Mouse (Mus musculus) right cerebral cortex, adult 2 months (tissue): ENCODE measurements around the gene Rac3.

ENCODE experiments used
- DNase-seq, 2 experiments: peaks; one replicate each; pipeline ENCODE4 v3.0.0; 2021 to 2022; ENCODE audit warnings: low spot score in 2 of 2

Gene Rac3

DNA sequence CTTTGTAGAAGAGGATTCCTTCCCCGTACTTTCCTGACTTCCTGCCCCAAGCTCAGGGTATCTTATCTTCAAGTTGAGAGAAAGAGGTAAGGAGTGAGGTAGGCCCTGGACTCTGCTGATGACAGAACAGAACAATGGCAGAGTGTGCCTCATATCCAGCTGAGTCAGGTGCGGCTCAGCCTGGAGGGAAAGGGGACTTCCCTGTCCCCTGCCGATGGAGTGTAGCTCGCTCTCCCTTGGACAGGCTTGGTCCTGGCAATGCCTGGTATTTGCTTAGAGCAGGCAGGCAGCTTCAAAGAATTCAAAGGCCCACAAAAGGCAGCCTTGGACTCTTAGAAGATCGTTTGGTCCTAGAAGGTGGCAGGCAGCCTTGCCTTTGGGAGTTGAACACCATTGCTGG, 15.2 kb upstream of the Rac3 start:
- DNase-seq: no peak

DNA sequence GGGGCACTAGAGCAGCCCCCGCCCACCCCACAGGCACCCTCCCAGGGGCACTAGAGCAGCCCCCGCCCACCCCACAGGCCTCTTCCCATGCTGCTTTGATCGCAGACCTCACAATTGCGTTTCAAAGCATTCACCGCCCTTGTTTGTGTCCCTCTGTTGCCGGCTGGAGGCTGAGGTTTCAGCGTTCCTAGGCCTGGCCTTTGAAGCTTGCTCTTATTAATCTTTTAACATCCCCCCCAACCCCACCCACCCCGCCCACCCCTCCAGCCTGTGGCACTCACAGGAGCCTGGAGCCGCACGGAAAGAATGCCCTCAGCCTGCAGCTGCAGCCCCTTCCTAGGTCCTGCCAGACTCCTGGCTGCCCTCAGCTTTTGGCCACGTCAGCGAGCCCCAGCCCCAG, 14.0 kb upstream of the Rac3 start:
- DNase-seq: no peak

DNA sequence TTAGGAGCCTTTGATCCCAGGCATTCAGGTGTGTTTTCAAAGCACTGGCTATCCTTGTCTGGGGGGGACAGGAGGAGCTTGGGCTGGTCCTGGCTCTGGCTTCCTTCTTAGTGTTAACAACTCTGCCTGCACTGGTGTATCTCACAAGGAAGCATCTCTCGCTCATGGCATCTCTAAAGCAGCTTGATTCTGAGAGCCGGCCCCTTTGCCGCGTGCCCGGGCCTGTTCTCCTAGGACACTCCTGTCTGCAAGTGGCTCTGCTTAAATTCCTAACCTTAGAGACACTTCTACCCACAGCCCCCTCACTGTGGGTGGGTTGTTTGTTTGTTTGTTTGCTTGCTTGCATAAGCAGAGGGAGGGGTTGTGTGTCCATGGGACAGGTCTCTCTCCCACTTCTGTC, 13.3 kb upstream of the Rac3 start:
- DNase-seq: no peak

DNA sequence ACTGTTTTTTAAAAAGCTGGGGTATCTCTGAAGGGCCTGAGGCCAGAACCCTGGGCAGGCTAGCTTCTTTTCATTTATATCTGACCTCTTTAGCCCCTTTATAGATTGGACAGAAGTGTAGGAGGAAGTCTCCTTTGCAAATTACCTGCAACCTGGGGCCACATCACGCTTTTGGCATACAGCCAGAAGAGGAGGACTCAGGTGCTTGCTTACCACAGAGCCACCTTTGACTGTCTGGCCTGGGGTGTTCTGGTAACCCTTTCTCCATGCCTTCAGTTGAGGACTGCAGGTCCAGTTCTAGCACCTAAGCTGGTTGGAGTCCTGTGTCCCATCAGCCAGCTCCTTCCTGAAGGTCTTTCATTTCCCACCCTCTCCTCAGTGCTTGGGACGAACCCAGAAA, 11.7 kb upstream of the Rac3 start:
- no peak for DNase-seq

DNA sequence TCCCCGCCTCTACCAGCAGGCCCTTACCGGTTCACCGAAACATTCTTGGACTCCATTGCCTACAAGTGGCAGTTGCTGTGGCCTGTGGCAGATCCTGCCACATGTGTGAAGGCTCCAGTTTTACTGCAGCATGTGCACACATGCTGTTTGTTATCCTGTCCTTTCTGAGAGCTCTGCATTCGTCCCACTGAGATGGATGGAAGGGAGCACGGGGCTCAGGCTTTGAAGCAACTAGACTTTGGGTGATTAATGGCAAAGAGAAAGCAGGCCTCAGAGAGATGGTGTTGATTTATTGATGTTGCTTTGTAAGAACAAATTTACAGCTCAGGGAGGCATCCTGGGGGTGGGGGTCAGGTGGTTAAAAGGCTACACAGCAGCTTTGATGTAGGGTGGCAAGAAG, 10.6 kb upstream of the Rac3 start:
- no peak for DNase-seq

DNA sequence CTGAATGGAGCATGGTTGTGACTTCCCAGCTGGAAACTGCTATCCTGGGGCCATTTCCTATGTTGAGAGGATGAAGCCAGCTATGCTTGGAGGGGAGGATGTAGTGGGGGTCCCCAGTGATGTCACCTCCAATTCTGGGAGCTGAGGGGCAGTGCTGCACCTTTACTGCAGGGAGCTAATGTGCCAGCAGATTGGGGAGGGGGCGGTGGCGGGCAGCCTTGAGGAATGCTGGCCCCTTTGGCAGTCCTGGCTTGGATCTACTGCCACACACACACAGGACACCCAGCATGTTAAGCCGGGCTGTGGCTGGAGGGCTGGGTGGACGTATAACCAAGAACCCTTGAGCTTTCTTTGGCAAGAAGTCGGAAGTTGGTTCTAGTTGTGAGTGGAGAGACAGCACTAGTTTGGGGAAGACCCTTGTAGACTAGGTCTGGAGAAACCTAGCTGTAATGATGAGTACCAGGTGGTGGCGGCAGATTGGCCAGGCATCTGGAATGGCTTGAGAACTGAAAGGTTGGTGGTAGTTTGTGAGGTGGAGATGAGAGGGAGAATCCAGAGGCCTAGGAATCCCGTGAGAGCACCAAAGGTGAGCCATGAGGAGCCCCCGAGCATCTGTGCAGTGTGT, 9.2 kb upstream of the Rac3 start:
- DNase-seq: no peak

DNA sequence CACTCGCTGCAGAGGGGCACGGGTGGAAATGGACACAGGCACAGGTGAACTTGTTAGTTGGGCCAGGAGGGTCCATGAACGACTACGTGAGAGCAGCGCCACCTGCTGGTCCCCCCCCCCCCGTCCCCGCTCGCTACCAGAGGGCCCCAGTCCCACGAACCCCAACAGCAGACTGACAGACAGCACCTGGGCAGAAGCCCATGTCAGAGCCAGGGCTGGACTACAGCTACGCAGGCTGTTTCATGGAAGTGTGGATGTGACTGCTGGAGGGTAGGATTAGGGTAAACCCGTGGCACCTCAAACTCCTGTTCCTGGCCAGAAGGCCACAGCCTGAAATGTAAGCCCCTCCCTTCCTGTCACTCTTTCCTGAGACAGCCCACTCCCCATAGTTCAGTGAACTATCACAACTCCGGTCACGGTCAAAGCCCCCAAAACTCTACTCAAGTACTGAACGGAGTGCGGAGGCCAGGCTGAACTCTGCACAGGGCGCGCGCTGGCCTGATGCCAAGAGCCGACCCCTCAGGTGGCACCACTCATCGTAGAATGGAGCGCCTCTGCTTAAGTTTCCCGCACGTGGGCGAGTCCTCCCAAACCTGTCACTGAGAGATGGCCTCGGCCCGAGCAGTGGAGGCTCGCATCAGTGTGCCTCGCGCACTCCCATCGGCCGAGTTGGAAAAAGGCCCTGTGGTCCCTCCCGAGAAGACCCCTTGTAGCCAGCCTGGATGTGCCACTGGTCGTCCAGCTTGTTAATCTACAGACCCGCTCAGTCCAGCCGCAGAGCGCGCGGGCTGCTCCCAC, 8.3 kb upstream of the Rac3 start:
- no peak for DNase-seq

DNA sequence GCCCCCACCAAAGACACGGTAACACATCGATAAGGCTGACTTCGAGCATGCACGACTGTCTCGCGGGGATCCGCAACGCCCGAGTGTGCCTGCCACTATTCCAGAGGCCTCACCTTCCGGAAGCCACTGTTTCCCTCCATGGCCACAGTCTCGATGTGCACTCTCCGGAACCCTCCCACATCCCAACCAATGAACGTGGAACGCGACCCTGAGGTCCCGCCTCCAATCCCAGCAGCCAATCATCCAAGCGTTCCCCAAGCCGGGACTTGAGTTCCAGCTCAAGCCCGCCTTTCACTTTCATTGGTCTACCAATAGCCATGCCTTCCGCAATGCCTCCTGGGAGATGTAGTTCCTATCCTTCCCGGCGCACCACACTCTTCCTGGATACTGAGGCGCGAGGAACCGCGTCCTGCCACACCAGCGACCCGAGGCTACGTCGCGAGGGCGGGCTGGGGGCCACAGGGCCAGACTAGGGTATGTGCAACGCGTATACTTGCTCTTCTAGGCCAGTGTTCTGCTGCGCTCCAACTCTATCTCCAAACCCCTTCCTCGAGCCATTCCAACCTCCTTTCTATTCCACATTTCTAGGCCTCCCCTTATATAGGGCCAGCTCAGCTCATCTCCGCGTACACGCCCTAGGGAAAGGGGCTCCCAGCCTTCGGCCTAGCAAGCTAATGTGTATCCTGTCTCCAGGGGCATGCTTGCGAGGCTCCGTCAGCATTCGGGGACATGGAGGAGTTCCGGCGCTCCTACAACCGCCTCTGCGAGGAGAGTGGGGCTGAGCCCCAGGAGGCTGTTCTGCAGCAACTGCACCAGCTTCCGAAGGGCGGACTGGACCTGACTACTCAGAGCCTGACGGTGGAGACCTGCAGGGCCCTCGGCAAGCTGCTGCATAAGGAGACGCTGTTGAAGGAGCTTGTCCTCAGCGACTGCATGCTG, 7.4 kb upstream of the Rac3 start, which contains the start of the genes Cenpx and Lrrc45:
Gene Cenpx, minus strand, starts transcription at position 159 of the 939 bp plus-strand sequence.
Gene Lrrc45, plus strand, starts transcription at position 346 of the 939 bp plus-strand sequence.
- DNase-seq: peak; percentile 98 to 99

DNA sequence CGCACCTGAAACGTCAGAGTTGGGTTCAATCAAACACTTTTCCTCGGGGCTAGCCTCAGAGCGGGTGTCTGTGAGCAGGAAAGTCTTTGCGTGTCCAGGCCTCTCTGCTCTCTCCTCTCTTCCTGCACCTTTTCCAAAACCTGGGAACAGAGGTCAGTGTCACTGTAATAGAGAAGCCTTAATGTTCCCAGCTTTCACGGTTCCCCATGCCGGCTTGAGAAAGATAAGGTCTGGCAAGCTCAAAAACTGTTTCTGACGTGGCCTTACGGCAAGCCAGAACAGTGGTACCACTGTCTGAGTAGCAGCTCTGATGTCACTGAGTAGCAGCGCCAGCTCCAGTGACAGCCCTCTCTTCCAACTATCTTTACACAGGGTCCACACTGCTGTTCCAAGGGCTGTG, 6.7 kb upstream of the Rac3 start:
- DNase-seq: no peak

DNA sequence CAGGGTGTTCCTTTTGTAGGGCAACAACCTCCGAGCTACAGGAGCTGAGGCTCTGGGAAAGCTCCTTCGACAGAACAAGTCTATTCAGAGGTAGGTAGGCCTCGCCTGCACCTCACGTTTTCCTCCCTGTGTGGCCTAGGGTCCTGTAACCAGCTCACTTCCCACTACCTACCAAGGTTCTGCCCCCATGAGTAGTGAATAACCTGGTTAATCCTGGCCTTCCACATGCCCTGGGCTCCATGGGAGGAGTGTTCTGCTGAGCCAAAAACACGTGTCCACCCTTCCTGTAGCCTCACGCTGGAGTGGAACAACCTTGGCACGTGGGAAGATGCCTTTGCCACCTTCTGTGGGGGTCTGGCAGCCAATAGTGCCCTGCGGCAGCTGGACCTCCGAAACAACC, 6.1 kb upstream of the Rac3 start:
- no peak for DNase-seq

DNA sequence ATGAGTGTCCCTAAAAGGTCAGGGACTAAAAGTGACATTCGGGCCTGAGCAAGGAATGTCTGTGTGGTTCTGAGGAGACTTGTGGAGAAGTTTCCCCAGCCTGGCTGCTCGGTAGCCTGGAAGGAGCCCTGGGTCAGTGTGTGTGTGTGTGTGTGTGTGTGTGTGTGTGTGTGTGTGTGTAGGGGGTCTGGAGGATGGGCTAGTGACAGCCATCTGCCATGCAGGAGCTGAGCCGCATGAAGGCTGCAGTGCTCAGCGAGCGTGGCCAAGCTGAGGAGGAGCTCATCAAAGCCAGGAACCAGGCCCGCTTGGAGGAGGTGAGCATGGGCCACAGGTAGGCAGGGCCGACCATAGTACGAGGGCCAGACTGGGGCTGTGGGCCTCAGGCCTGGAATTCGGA, 2.0 kb upstream of the Rac3 start:
- no peak for DNase-seq

DNA sequence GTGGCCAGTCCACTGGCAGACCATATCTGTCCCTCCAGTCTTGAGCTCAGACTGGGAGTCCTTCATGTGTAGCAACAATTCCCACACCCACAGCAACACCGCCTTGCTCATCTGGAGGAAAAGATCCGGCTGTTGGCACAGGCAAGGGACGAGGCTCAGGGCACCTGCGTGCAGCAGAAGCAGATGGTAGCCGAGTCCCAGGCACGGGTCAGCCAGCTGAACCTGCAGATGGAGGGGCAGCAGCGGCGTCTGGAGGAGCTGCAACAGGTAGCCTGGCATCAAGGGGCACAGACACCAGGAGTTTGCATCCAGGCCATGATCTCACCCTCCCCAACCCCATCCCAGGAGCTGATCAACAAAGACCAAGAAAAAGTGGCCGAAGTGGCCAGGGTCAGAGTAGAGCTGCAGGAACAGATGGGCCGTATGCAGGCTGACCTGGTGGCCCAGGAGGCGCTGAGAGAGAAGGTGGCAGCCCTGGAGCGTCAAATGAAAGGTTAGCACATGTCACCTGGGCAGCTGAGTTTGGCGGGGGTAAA, 1.4 kb upstream of the Rac3 start:
- no peak for DNase-seq

DNA sequence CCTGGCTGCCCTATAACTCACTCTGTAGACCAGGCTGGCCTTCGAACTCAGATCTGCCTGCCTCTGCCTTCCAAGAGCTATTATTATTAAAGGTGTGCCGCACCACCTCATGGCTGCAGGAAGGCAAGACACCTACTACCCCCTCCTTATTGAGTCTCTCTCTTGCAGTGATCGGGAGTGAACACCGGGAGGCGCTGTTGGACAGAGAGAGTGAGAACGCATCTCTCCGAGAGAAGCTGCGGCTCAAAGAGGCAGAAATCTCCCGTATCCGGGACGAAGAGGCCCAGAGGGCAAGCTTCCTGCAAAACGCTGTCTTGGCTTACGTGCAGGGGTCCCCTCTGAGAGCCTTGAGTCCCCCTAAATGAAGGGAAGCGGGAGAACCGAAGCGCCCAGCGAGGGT, 820 bp upstream of the Rac3 start:
- DNase-seq: peak; percentile 79 to 93

DNA sequence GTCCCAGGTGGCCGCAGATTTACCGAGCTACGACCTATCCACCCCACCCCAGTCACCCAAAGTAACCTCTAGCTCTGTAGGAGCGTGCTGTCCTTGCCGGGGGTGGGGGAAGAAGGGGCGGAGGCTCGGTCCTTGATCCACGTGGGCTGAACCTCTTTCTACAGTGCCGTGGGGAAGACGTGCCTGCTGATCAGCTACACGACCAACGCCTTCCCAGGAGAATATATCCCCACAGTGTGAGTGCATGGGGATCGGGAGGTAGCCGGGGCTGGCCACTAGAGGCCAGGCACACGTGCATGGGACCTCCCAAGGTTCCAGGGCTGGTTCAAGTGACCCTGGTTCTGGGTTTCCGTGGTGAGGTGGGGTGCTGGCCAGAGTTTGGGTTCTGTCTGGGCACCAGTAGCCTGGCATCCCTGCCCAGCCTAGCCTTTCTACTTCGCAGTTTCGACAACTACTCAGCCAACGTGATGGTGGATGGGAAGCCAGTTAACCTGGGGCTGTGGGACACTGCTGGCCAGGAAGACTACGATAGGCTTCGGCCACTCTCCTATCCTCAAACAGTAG, 879 bp downstream of the Rac3 start:
- no peak for DNase-seq

DNA sequence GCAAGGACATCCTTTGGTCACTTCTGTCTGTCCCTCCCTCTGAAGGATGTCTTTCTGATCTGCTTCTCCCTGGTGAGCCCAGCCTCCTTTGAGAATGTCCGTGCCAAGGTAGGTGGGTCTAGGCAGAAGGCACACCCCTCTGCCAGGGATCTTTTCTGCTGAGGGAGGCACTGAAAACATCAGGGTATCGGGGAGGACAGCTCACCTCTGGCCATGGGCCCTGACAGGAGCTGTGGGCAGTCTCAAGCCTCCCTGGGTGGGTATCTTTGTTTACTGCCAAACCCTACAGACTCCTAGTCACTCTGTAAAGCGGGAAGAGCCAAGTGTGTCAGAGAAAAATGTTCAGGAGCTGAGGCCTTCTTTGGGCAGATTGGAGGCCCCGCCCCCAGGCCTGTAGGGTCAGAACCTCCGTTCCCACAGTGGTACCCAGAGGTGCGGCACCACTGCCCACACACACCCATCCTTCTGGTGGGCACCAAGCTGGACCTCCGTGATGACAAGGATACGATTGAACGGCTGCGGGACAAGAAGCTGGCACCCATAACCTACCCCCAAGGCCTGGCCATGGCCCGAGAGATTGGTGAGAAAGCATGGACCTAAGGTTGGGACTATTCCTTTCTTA, 1.6 kb downstream of the Rac3 start:
- no peak for DNase-seq

DNA sequence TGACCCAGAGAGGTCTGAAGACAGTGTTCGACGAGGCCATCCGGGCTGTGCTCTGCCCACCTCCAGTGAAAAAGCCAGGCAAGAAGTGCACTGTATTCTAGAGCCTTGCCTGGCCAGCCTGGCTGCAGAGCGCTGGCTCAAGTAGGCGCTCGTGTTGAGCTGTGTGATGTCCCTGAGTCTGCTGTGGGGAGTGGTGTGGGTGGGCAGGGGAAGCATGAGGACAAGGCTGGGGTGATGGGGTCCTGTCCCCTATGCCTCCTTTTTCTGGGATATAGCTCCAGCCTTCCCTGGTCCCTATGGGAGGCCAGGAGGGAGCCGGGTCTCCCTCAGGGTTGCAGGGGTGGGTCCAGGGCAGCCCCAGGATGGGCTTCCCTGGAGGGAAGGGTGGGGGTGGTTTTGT, 2.2 kb downstream of the Rac3 start:
- DNase-seq: no peak

DNA sequence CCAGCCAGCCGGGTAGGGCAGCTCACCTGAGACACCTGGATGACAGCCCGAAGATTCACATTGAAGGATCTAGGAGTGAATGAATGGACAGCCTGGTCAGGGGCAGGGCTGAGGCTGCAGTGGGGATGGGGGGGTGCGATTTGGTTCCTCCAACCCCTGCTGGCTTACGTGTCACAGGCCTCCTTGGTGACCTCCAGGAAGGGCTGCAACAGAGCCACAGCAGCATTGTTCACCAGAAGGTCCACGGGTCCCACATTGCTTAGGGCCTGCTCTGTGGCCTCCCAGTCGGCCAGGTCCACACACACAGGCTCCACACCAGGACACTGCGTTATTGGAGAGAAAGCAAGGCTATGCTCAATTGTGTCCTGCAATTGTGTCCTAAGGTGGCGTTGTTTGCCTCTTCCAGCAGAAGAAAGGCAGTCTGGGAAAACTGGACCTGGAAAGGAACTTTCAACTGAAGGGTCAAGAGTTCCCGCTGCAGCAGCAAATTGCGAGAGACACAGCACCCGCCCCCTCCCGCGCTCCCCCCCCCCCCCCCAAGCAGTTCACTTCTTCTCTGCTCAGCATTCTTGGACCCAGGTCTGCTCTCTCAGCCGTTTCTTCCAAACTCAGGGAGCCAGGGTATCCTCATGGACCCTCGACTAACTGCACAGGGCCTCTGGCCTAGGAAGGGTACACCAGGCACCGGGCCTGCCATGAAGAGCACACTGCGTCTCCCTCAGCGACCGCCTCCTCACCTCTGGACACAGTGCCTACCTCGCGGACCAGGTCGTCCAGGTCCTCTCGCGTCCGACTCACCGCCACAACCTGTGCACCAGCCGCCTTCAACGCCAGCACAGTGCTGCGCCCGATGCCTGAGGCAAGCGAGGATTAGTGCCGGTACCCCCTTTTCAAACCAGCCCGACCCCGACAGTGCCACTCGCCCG, 5.2 kb downstream of the Rac3 start:
- DNase-seq: no peak

DNA sequence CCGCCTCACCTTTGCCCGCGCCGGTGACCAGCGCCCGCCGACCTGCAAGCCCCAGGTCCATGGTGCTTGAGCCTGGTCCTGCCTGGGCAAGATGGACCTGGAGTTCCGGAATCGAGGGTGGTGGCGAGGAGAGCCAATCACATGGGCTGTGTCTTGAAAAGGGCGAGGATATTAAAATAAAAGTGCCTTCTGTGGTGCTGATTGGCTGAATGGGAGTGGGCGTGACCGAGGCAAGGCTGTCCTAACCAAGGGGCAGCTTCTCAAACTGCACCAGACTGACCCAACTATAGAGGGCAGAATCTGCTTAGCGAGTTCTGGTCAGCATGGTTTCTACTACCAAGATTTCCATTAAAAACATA, 5.9 kb downstream of the Rac3 start, which contains the start of gene Dcxr:
Gene Dcxr, minus strand, starts transcription at position 113 of the 359 bp plus-strand sequence.
- peak; percentile 66 to 67 for DNase-seq

DNA sequence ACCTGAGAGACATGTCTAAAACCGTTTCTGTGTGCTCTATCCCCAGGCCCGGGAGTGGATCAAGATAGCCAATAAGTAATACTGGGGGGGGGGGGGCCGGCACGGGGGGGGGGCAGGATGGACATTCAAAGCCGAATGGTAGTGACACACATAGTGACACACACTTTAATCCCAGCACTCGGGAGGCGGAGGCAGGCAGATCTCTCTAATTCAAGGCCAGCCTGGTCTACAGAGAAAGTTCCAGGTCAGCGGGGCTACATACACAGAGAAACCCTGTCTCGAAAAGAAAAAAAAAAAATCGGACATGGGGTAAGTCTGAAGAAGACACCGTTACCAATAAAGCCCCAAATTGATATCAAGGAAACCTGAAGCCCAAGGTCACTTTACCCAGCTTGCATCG, 6.3 kb downstream of the Rac3 start:
- no peak for DNase-seq
